Mouse (Mus musculus) A20 (cell line): ENCODE data around the gene Ptpn12.
"Not testable (repeated sequence)": the region's sequence is repeated elsewhere in the genome, so short reads cannot be mapped to it uniquely, and the experiment has no call there.

Experiments
- DNase-seq: peaks from one replicate; pipeline ENCODE4 v3.0.0-alpha.2; 2011; ENCODE audit warnings: low read depth, low spot score

Gene Ptpn12

DNA sequence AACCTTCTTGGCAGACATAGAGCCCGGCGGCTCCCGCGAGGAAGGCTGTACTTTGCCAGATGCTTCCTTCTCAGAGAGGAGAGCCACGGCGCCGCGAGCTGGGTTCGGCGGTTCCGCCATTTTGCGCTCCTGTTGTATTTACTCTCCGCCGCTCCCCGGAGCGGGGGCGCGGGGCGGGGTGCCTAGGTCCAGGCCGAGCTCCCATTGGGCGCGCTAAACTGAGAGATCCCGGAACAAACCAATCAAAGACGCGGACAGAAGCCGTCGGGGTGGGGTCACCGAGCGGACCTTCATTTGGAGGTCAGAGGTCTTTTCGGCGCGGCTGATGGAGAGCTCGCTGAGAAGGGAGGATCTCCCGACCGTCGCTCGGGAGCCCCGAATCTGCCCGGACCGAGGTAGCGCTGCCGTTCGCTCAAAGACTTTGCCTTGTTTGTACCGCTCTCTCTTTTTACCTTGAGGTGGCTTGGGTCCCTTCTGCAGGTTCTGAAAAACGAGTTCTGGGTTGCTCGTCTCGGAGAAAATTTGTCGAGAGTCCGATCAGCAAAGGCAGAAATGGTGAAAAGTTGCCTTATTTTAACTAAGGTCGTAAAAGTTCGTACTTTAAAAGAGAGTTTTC, 103.9 kb downstream of the Ptpn12 start:
- peak; percentile 97 for DNase-seq

DNA sequence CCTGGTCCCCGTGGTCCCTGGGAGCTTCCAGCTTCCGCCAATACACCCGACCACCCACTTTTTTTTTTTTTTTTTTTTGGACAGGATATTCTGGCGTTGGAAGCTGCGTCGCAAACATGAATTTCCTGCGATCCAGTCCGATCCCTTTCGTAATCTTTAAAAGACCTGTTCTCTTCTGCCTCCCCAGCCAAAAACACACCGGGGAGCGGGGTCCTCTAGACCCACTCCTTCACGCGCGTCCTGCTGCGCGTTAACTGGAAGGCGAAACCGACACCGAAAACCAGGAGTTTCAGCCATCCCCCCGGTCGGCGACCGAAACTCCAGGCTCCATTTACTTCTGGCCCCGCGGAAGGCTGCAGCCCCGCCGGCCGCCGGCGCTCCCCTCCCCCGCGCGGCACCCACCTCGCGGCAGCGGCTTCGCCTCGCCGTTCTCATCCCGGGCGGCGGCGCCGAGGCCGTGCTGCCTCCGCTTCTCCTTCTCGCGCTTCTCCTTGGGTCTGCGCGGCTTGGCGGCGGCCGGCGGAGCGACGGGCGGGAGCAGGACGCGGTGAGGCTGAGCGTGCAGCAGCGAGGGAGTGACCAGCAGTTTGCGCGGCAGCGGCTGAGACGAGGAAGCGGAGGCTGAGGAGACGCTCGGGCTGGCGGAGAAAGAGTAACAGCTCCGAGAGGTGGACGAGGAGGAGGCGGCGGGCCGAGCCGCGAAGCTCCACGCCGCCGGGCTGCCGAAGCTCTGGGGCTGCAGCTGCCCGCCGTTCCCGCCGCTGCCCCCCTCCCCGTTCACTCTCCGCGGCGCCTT, 104.7 kb downstream of the Ptpn12 start:
- peak; percentile 77 for DNase-seq

DNA sequence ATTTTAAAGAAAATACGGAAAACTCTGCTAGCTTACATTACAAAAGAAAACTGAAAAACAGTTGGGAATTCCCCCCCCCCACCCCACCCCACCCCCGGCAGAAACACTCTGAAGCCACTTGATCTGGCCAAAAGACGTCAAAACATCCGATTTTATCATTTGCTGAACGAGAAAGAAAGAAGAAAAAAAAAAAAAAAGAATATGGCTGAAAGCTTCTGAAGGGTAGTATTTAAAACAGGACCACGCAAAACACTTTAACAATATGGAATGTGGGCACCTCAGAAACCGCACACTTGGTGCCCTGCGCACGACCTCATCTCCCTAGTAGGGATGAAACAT, 105.2 kb downstream of the Ptpn12 start:
- no peak for DNase-seq

DNA sequence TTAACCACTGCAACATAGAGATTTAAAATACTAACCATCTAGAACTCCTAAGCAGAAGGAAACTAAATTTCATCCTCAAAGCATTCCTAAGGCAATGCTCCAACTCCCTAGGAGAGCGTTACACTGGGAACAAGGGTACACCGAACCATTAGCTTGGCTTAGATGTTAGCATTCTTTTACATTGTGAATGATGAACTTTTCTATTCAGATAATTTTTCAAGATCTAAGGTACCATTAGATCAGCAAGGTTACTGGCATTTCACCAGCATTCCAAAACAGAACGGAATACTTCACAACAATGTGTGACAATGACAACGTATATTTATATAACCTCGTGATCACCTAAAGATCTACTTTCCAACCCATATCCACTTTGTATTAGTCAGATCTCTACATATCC, 105.6 kb downstream of the Ptpn12 start:
- DNase-seq, result peak; percentile 38

DNA sequence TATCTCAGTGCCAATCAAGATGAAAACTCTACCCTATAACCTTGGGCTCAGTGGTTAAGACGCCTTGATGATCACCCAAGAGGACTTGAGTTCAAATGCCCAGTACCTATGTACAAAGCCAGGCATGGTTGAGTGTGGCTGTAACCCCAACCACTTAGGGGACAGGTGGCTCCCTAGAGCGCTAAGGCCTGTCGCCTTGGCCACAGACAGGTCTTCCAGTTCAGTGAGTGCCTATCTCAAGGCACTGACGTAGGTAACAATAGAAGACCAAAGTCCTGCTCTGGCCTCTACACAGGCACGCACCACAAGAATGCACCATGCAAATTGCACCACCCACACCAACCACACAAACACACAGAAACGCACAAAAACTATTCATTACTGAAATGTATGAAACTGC, 108.8 kb downstream of the Ptpn12 start:
- DNase-seq, result peak; percentile 78

DNA sequence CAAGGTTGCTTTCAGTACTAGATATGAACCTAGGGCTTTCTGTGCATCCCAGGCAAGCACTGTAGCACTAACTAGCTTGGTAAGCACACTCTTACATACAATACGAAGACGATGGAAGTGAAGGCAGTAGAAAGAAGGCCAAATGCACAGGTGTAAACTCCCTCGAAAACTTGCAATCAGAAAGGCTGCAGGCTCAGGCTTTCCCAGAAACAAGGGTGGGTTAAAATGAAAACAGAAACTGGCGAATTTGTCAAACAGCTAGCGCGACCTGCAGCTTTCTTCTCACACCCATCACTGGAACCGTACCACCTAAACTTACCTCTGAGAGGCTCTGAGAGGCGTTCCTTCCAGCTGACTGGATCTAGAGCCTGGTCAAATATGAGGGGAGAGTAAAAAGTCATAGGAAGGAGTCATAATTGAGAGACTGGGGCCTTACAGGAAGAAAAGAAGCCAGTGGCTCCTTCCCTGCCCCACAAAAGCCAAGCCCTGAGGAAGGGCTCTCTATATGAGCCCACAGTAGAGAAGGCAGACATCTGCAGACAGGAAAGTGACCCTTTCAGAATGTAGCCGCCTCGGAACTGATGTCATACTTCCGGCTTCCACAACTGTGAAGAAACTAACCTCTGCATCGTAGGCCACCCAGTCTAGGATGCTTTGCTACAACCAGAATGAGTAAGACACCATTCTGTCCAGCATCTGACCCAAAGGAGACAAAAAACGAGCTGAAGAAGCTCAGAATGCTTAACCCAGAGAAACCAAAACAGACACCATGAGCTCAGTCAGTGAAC, 110.6 kb downstream of the Ptpn12 start:
- DNase-seq, result peak; percentile 83

DNA sequence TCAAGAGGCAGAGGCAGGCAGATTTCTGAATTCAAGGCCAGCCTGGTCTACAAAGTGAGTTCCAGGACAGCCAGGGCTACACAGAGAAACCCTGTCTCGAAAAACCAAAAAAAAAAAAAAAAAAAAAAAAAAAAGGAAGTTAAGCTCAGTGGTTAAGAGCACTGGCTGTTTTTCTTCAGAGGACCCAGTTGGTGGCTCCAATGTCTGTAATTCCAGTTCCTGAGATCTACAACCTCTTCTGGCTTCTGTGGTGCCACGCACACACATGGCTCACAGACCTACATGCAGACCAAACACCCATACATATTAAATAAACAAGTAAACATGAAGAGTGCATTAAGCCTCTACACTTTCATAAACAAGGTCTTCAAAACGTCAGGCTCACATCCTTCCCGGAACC, 111.9 kb downstream of the Ptpn12 start:
- DNase-seq, result not testable (repeated sequence)

DNA sequence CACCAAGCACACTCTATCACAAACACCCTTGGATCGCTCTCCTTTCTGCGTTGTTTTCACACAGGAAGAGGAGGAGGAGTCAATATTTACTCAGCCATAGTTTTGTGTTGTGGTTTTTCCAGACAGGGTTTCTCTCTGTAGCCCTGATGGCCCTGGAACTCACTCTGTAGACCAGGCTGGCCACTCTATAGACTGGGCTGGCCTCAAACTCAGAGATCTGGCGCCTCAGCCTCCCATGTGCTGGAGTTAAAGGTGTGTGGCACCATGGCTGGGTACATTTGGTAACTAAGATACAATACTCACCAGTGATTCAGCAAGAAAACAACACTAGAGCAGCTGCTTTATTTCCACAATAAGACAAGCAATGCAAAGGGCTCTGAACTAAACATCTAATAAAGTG, 113.2 kb downstream of the Ptpn12 start:
- no peak for DNase-seq

DNA sequence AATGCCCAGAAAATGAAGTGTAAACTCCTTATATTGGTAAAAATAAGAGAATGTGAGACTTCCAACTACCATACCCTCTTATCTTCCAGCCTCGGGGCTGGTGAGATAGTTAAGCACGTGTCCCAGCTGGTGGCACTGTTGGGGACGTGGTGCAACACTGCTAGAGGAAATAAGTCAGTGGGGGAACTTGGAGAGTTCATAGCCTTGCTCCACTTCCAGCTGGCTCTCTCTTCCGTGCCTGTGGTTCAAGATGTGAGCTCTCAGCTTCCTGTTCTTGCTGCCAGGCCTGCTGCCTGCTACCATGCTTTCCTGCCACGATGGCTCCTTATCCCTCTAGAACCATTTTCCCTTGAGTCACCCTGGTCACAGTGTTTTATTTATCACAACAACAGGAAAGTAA, 114.5 kb downstream of the Ptpn12 start:
- DNase-seq, result peak; percentile 78

DNA sequence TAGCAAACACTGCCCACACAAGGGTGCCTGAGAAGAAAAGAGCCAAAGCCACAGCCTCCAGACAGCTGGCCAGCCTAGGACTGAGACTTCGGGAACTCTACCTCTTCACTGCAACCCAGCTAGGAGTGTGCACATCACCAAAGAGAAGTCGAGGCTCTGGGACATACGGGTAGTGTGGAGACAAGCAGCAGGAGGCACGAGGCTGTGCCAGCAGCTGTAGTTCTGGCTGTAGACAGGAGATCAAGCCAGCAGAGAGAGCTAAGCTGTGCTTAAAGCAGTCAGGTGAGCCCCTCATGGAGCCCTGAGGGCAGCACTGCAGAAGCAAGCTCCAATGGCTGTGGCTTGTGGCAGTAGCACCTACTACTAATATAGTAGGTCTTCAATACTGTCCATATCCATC, 115.0 kb downstream of the Ptpn12 start:
- no peak for DNase-seq

DNA sequence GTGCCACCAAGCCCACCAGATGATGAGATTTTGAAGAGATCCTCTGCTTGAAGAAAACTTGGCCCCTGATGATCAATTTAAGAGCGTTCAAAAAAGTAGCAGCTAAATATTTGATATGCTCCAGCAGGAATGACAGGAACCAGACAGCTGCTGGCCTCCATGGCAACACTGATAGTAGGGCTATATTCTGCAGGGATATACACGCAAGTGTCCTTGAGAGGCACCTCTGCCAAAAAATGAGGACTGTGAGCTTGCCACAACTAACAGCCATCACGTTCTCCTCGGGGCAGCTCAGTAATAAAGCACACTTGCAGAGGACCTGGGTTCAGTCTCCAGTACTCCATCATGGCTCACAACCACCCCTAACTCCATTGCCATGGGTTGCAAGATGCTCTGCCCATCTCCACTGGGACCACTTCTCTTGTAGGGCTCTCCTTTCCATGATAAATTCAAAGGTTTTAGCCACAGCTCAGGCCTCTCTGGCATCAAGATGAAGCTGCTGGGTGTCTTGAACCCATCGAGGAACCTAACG, 115.6 kb downstream of the Ptpn12 start:
- DNase-seq, result no peak

DNA sequence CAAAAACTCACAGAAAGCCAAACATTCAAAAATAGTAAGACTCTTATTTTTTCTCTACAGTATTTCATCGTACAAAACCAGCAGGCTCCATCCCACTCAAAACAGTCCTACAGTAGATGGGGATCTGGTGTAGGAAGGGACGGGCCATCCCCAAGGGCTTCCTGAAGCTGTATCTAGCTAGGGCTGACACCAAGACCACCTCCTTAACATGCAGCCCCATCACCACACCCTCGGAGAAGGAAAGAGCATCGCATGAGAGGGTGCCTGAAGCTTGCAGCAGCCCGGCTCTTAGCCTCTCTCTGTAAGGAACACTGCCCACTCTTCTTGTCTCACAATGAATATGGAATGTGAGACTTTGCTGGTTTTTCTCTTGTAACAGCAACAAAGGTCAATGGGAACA, 117.2 kb downstream of the Ptpn12 start:
- peak; percentile 73 for DNase-seq
